ENCODE assay signal across 8 mouse cellular contexts in genomic region chr7:90059629-90060301, GRCm38 (mm10).
DNase-seq lines count a peak whose midpoint lies in the region; ATAC-seq and TF ChIP-seq lines count a peak whose summit lies in the region.

No protein-coding gene starts in this region.

- no peaks in the 10 kb centered on the region for H3K36me3 ChIP-seq in small intestine, adult 2 months (ENCODE audit: control insufficient read depth, insufficient read depth, low read length)

- no peaks in the 10 kb centered on the region for H3K27me3 ChIP-seq in small intestine, adult 2 months (ENCODE audit: control insufficient read depth, insufficient read depth, low read length)

- H3K27ac ChIP-seq in small intestine, adult 2 months (ENCODE audit: insufficient read depth, low read depth, low read length): peak overlapping the region; percentile 92

- no peak for TF ChIP-seq POLR2A in small intestine, adult 2 months (IDR thresholded peaks at IDR 0.05; ENCODE audit: low read depth, low read length)

- peaks cover 26% of the 10 kb centered on the region for H3K4me1 ChIP-seq in small intestine, adult 2 months (ENCODE audit: control insufficient read depth, insufficient read depth, insufficient read length, low read length)

- TF ChIP-seq CTCF in small intestine, adult 2 months (IDR thresholded peaks at IDR 0.05; ENCODE audit: extremely low read depth, insufficient read length, insufficient replicate concordance, low read depth, low read length): no peak

- peak; percentile 94 for DNase-seq in heart, adult 11 months
- DNase-seq in heart, postnatal 4 days: no peak
- DNase-seq in T-cell, adult 2 months (ENCODE audit: low spot score): peak; percentile 57
- peak; percentile 73 for DNase-seq in liver
- DNase-seq in ovary, postnatal 10 days (ENCODE audit: low spot score): no peak
- no peak for DNase-seq in neural tube, embryonic 10.5 days (ENCODE audit: extremely low spot score, low spot score)

- peak; percentile 74 for ATAC-seq in inflammation-experienced regulatory T-cells, adult 6 months

- no peak overlapping the region for H3K4me3 ChIP-seq in small intestine, adult 2 months (ENCODE audit: low read depth, low read length)

- WGBS in small intestine, adult 2 months: 30% methylated on average over 6 of the region's 6 CpGs

Comparison
In these comparisons a context has a peak if more than half of its experiments do, and no peak if none do; other contexts are left out.
1. DNase-seq: peak in heart, adult 11 months (single experiment), T-cell, adult 2 months (single experiment) and liver (single experiment); none in heart, postnatal 4 days (single experiment), ovary, postnatal 10 days (single experiment) and neural tube, embryonic 10.5 days (single experiment).